Comparison of ENCODE assay signal across 11 mouse cellular contexts in the genomic region with DNA sequence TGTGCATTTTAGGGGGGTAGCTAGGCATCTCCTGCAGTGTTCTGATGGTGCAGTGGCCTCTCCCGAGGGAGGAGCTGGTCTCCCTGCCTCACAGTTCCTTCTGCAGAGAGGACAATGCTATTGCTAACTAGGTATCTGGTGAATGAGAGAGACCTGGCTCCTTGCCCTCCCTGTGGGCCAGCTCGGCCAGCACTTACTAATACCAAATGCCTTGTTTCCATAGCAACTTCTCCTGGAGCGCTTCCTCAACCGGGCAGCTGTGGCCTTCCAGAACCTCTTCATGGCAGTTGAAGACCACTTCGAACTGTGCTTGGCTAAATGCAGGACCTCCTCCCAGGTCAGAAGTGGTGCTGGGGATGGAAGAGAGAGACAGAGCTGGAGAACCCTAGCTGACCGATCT. TPM values are rescaled to one million over a fixed set of nuclear protein-coding genes. Genes with fewer than 3 reads are reported as not detected.
DNase-seq lines count a peak whose midpoint lies in the region; TF ChIP-seq lines count a peak whose summit lies in the region.
"Had no signal": no experiment of that assay in that cellular context is flagged by ENCODE, and none has a peak within 500 bp of the region (broad histone marks: within the 10 kb centered on the region; RNA-seq: fewer than 3 reads in every experiment).

No protein-coding gene starts in this region.

- DNase-seq in adrenal gland, adult 2 months, result peak; percentile 15
- no peak for DNase-seq in adrenal gland, postnatal 14 days
- peak; percentile 32 for DNase-seq in kidney, adult 2 months
- no peak for DNase-seq in kidney, postnatal 25 days
- peak; percentile 46 for DNase-seq in right cerebral cortex, postnatal 4 days
- DNase-seq in right cerebral cortex, postnatal 36 days (ENCODE audit: low spot score in 2 of 2), result no peak
- DNase-seq in embryonic facial prominence, embryonic 10.5 days (ENCODE audit: low spot score), result no peak
- DNase-seq in spleen, postnatal 10 days (ENCODE audit: low spot score in 2 of 2), result no peak
- DNase-seq: gastrocnemius, adult 2 months; liver, postnatal 0 days had no signal

- no peak for TF ChIP-seq CTCF in kidney, adult 2 months (conservative IDR thresholded peaks at IDR 0.05; ENCODE audit: insufficient read depth, insufficient read length, low read depth, low read length)

- H3K27me3 ChIP-seq in kidney, adult 2 months (replicated peaks; ENCODE audit: control insufficient read depth, insufficient read depth, low read length), result no peaks in the 10 kb centered on the region
- no peaks in the 10 kb centered on the region for H3K27me3 ChIP-seq in embryonic facial prominence, embryonic 10.5 days (replicated peaks; ENCODE audit: low read depth, poor library complexity, severe bottlenecking)
- H3K27me3 ChIP-seq: embryonic facial prominence, embryonic 13.5 days had no signal

- H3K9me3 ChIP-seq in embryonic facial prominence, embryonic 10.5 days, result no peaks in the 10 kb centered on the region
- H3K9me3 ChIP-seq: embryonic facial prominence, embryonic 13.5 days had no signal

- WGBS in kidney, adult 2 months, result 69% methylated on average over 6 of the region's 6 CpGs
- WGBS in embryonic facial prominence, embryonic 10.5 days, result 76% methylated on average over 6 of the region's 6 CpGs

- no peak overlapping the region for H3K4me3 ChIP-seq in kidney, adult 2 months (ENCODE audit: insufficient read depth, low read depth, low read length)
- no peak overlapping the region for H3K4me3 ChIP-seq in embryonic facial prominence, embryonic 10.5 days
- H3K4me3 ChIP-seq: embryonic facial prominence, embryonic 13.5 days; gastrocnemius, adult 2 months had no signal

- H3K4me1 ChIP-seq in kidney, adult 2 months (ENCODE audit: control insufficient read depth, insufficient read depth, low read length), result peaks cover 8% of the 10 kb centered on the region; the same call in 1 of the 2 replicates
- 0 out of 2 replicates have a peak, but pooled peaks cover under 1% of the 10 kb centered on the region for H3K4me1 ChIP-seq in embryonic facial prominence, embryonic 10.5 days

- no peak for TF ChIP-seq POLR2A in kidney, adult 2 months (IDR thresholded peaks at IDR 0.05; ENCODE audit: low read depth, low read length)

- H3K27ac ChIP-seq in kidney, adult 2 months (ENCODE audit: insufficient read depth, low read depth, low read length), result no peak overlapping the region
- no peak overlapping the region for H3K27ac ChIP-seq in embryonic facial prominence, embryonic 10.5 days (replicated peaks)
- H3K27ac ChIP-seq: embryonic facial prominence, embryonic 13.5 days; gastrocnemius, adult 2 months had no signal

- no peaks in the 10 kb centered on the region for H3K36me3 ChIP-seq in kidney, adult 2 months (ENCODE audit: control insufficient read depth, insufficient read depth, low read length)
- H3K36me3 ChIP-seq in embryonic facial prominence, embryonic 10.5 days (replicated peaks), result peaks cover 87% of the 10 kb centered on the region

RNA-seq across cellular contexts. Expression of gene 2410131K14Rik, which starts 14.1 kb away (rescaled TPM):
- total RNA-seq in adrenal gland, adult 2 months (2021), result 1 to 10 TPM; 5.3 to 8.1 TPM
- 5.3 and 6.2 TPM in 2 replicates for polyA plus RNA-seq in adrenal gland, adult 2 months (2012; rRNA removed)
- total RNA-seq in adrenal gland, postnatal 14 days (2021), result 7.6 and 8.7 TPM in 2 replicates
- polyA plus RNA-seq in kidney, adult 2 months (2012; rRNA removed), result 10.0 and 11.0 TPM in 2 replicates
- 11.6 and 11.8 TPM in 2 replicates for polyA plus RNA-seq in embryonic facial prominence, embryonic 10.5 days (2016; fragmentation: Nextera tagmentation; extraction: Ambion mirVana)

RNA-seq across cellular contexts. Expression of gene Rnft2, which starts 14.2 kb away (rescaled TPM):
- 1 to 10 TPM; 3.7 to 4.2 TPM for total RNA-seq in adrenal gland, adult 2 months (2021)
- 9.2 TPM in 2 replicates for polyA plus RNA-seq in adrenal gland, adult 2 months (2012; rRNA removed)
- 3.1 and 3.9 TPM in 2 replicates for total RNA-seq in adrenal gland, postnatal 14 days (2021)
- 1.8 and 2.9 TPM in 2 replicates for polyA plus RNA-seq in kidney, adult 2 months (2012; rRNA removed)
- polyA plus RNA-seq in embryonic facial prominence, embryonic 10.5 days (2016; fragmentation: Nextera tagmentation; extraction: Ambion mirVana), result 5.4 and 7.0 TPM in 2 replicates
- polyA plus RNA-seq: liver, postnatal 0 days had no signal

Comparison
In these comparisons a context has a peak if more than half of its experiments do, and no peak if none do; other contexts are left out.
1. DNase-seq: peak in adrenal gland, adult 2 months (single experiment), kidney, adult 2 months (single experiment) and right cerebral cortex, postnatal 4 days (single experiment); none in adrenal gland, postnatal 14 days (single experiment), kidney, postnatal 25 days (0 of 2), right cerebral cortex, postnatal 36 days (0 of 2), embryonic facial prominence, embryonic 10.5 days (single experiment) and spleen, postnatal 10 days (0 of 2).